Mouse (Mus musculus) left cerebral cortex, adult 2 months (tissue): ENCODE measurements around the gene Slc30a10. TPM values are rescaled to one million over a fixed set of nuclear protein-coding genes. Genes with fewer than 3 reads are reported as not detected.

Experiments
- DNase-seq, 2 experiments: peaks; one replicate each; pipeline ENCODE4 v3.0.0; 2021 to 2022; ENCODE audit warnings: low spot score in 2 of 2, mixed read lengths in 1 of 2; ENCODE audit errors: extremely low spot score in 1 of 2
- H3K27ac ChIP-seq: fragments of 200-600 bp; 2 replicates; pipeline ENCODE4 v1.8.1; 2022
- H3K4me3 ChIP-seq: fragments of 200-600 bp; 2 replicates; pipeline ENCODE4 v1.8.1; 2022
- CTCF ChIP-seq: fragments of 200-600 bp; IDR thresholded peaks from 2 replicates; pipeline ENCODE4 v1.8.1; 2022; ENCODE audit warnings: antibody characterized with exemption, mild to moderate bottlenecking, moderate library complexity
- intact Hi-C: fragments of 180-260 bp; cut with DNase I; formaldehyde crosslinking; loops from one replicate; pipeline ENCODE4 v1.15.1; 2025
- total RNA-seq, 2 experiments: library from RNA; stranded (reverse); gene quantifications; 2 replicates each; pipeline ENCODE4 v1.2.3; 2021

The Slc30a10 gene
- total RNA-seq, 2 experiments from 2014 or later = 7.5 to 8.3 TPM

DNA sequence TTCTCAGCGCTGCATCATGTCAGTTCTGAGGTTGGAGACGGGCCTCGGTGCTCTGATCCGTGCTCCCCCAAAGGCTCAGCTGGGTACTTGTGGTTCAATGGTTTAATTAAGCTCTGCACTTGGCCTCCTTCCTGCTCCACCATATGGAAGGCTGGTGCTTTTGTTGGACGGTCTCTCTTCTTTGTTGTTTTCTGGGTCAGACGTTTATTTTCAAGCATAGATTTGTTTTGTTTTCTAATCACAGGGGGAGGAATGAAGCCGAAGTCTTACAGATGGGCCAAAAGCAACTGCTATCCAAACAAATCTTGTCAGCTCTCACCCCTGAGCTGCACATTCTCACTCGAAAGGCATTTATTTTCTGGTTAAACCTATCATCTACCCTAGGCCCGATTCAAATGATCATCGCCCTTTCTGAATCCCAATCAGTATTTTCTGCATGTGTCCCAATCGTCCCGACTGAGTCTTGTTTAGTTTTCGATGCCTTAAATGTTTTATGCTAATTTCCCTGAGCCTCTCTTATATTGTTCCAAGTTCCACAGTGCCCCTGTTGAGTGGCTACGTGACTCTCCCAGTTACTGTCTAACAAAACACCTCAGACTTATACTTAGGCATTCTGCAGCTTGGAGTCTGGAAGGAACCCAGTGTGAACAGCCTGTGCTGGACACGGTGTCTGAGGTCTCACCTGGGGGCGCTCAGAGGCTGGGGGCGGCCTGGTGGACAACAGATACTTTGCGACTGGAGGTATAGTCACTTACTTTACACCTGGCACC lies 12.8 kb upstream of the Slc30a10 start:
- Histone ChIP-seq H3K27ac (no peak overlapping the region), H3K4me3 (no peak overlapping the region)
- no peak for DNase-seq
- intact Hi-C loops = no loop called here
- no peak; the same call in 1 of the 2 replicates for TF ChIP-seq CTCF

DNA sequence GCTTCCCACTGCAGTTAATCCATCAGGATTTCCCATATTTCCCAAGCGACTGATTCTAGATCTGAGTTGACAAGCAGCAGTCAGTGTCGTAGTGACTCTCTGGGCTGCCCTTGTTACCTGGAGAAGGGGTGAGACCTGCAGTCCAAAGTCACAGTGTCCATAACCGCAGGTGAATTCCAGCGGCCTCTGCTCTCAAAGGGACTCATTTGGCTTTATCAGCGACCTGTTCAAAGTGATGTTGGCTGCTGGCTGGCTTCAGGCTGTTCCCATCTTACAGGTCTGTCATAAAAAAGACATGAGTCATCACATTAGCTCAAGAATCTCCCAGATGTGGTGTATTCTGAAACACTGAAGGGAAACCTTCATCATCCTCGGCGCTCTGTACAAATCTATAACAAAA lies 5.7 kb upstream of the Slc30a10 start:
- intact Hi-C loops = no loop called here
- TF ChIP-seq CTCF = no peak
- Histone ChIP-seq H3K27ac (no peak overlapping the region), H3K4me3 (no peak overlapping the region)
- DNase-seq = no peak

DNA sequence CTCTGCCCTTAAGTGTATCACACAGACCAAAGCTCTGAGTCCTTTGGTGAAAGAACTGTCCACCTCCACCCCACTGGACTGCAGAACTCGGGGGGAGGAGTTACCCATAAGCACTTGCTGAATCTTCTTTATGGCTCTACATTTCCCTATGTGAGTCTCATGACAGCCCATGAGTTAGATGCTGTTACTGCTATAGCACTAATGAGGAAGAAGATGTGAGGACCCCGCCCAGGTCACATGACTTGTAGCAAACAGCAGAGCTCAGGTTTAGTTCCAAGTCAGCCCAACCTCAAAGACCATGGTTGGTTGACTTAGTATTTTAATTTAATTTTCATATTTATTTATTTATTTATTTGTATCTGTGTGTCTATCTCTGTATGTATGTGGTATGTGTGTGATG lies 4.9 kb upstream of the Slc30a10 start:
- DNase-seq = no peak
- H3K4me3 ChIP-seq = no peak overlapping the region
- TF ChIP-seq CTCF = no peak
- intact Hi-C loops = no loop called here
- no peak overlapping the region for H3K27ac ChIP-seq

DNA sequence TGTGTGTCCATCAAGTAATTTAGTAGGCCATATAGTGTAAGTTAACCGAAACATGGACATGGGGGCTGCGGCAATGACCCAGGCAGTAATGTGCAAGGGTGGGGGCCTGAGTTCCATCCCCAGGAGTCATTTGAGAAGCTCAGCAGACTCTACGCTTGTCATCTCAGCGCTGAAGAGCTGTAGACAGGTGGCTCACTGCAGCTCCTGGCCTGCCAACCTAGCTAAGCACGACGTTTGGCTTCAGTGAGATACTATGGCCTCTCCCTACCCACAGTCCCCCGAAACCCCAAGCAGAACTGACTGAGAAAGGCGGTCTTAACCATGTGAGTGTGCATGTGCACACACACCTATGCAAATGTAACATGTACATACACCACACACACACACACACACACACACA lies 3.6 kb upstream of the Slc30a10 start:
- intact Hi-C loops = no loop called here
- Histone ChIP-seq H3K27ac (no peak overlapping the region), H3K4me3 (no peak overlapping the region)
- DNase-seq = no peak
- no peak for TF ChIP-seq CTCF

DNA sequence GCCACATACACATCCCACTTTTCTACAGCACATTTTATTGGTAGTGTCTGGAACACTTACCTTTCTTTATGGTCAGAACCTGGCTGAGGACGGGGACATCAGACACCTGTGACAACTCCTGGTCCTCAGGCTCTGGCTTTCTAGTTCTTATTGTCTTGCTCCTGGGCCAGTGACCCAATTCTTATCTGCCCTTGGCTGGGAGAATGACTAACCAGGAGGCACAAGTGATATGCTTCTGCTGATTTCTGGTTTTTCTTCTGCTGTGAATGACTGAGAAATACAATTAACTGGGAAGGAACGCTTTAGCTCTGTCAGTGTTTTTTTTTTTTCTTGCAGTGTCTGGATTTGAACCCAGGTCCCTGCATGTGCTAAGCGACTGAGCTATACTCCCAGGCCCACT lies 3.2 kb upstream of the Slc30a10 start:
- no peak for TF ChIP-seq CTCF
- DNase-seq = no peak
- no peak overlapping the region for H3K27ac ChIP-seq
- H3K4me3 ChIP-seq = no peak overlapping the region
- intact Hi-C loops = no loop called here

DNA sequence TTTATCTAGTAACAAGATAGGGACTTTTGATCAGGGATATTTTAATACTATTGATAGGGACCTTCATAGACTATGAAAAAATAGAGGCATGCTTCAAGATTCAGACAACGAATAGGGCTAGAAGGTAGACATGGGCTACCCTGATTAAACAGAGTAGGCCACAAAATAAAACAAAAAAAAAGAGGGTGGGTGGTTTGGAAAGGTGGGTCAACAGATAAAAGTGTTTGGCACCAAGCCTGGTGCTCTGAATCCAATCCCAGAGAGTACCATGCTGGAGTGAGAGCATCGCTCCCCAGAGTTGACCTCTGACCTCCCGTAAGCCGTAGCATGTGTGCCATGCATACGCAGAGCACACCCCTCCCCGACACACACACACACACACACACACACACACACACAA lies 2.2 kb upstream of the Slc30a10 start:
- Histone ChIP-seq H3K4me3 (no peak overlapping the region), H3K27ac (no peak overlapping the region)
- intact Hi-C loops = no loop called here
- no peak for TF ChIP-seq CTCF
- DNase-seq = no peak

DNA sequence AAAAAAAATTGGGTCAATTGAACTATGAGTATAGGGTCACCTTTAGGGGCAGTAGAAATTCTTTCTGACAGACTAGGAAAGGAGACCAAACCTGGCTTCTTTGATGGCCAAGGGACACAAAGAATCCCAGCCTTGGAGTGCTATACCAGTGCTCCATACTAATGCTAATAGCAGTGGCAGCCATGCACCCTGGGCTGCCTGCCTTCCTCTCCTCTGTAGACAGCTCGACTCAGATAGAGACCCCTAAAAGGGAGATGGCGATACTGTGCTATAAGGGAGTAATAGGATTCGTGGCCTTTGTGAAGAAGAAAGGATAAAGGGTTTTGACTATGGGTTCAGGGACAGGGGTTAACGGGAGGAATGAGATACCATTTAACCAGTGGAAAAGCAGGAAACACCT lies 504 bp upstream of the Slc30a10 start:
- intact Hi-C loops = no loop called here
- TF ChIP-seq CTCF = no peak
- no peak overlapping the region for H3K27ac ChIP-seq
- DNase-seq = no peak
- peak overlapping the region; percentile 61 for H3K4me3 ChIP-seq

DNA sequence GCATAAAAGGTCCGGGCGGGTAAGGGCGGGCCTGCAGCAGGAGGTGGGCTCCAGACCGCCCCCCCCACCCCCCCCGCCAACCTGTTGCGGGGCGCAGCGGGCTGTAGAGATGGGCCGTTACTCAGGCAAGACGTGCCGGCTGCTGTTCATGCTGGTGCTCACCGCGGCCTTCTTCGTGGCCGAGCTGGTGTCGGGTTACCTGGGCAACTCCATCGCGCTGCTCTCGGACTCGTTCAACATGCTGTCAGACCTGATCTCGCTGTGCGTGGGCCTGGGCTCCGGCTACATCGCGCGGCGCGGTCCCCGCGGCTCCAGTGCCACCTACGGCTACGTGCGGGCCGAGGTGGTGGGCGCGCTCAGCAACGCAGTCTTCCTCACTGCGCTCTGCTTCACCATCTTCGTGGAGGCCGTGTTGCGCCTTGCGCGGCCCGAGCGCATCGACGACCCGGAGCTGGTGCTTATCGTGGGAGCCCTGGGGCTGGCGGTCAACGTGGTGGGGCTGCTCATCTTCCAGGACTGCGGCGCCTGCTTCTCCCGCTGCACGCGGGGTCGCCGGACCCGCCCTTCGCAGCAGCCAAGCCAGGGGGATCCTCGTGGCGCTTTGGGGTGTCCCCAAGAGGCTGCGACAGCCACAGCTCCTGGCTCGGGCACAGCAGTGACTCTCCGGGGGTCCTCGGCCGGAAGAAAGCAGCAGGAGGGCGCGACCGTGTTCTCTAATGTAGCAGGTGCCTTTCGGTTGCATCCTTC lies 480 bp downstream of the Slc30a10 start:
- peak; percentile 53 to 63 for DNase-seq
- Histone ChIP-seq H3K4me3 (peak overlapping the region; percentile 61), H3K27ac (peak overlapping the region; percentile 74)
- no peak for TF ChIP-seq CTCF
- intact Hi-C loops = loop anchor here (5.0 kb wide), 1 partner anchor 42 kb away; no protein-coding TSS in a partner anchor

DNA sequence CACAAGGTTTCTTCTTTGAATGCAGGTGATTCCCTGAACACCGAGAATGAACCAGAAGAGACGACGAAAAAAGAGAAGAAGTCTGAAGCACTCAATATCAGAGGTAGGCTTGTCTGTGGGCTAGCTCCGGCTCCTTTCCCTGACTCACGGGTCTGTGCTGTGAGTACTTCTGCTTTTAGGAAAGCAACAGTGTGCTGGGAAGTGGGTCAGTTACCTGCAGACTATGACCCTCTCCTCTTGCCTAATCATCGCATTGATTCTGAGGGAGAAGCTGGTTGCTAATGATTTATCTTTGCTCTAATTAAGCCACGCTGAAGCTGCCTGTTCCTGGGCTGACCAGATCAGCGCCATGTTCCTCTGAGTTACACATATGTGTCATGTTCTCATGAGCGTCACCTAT lies 1.7 kb downstream of the Slc30a10 start:
- no peak for DNase-seq
- 0 out of 2 replicates have a peak overlapping the region, but pooled peaks have one; percentile 36 for H3K27ac ChIP-seq
- no peak for TF ChIP-seq CTCF
- peak overlapping the region; percentile 61 for H3K4me3 ChIP-seq
- intact Hi-C loops = loop anchor here (5.0 kb wide), 1 partner anchor 41 kb away; no protein-coding TSS in a partner anchor

DNA sequence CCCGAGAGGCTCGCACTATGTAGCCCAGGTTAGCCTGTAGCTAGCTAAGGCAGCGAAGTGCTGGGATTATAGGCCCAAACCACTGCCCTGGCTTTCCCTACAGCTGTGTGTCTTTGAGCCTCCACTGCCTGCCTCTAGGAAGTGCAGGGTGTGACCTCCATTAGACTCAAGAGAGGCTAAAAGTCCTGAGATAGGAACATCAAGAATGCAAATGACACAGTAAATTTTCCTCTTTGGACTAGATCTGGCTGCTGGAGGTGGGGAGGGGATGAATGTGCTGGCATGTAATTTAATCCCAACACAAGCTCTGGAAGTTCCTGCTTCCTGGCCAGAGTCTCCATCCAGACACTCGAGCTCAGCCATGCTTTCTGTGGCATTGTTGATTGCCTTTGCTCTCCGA lies 5.4 kb downstream of the Slc30a10 start:
- TF ChIP-seq CTCF = no peak
- no peak overlapping the region for H3K4me3 ChIP-seq
- intact Hi-C loops = no loop called here
- H3K27ac ChIP-seq = no peak overlapping the region
- no peak for DNase-seq

DNA sequence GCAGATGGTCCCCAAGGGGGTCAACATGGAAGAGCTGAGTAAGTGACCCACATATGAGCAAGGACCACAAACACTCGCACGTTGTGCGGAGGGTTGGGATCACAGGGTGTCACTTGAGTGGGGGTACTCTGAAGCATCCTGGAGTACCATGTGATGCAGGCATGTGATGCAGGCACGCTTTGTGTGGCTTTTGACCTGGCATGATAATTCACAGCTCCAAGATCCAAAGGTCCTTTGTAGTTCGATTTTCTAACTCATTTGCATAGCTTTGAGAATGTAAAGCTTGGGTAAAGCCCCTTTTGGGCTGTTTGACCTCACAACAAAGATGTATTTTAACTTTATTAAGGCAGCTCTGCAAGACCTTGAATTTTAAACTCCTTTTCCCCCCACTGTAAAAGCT lies 8.2 kb downstream of the Slc30a10 start:
- H3K27ac ChIP-seq = no peak overlapping the region
- intact Hi-C loops = no loop called here
- no peak for TF ChIP-seq CTCF
- no peak overlapping the region for H3K4me3 ChIP-seq
- no peak for DNase-seq

DNA sequence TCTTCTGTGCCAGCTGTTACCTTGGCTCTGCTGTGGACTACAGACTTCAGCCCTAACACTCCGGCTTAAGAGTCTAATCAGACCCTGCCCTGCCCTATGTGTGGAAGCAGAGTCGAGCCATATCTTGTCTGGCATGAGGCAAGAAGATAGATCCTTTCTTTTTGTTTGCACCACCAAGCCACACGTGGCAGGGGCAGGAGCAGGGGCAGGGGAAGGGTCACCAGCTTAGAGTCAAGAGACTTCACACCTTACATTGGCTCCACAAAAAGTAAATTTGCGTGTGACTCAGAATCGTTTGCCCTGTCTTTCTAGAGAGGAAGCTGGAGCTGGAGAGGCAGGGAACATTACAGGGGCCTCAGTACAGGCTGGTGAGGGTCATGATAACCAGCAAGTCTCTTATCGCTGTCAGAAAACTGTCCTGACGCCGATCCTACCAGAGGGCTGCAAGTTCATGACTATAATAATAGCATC lies 14.9 kb downstream of the Slc30a10 start:
- no peak for DNase-seq
- Histone ChIP-seq H3K4me3 (no peak overlapping the region), H3K27ac (no peak overlapping the region)
- intact Hi-C loops = no loop called here
- no peak for TF ChIP-seq CTCF
